Mouse (Mus musculus) embryonic fibroblast, embryonic 13.5 days (primary cell): ENCODE results near the gene Cntnap2.

ENCODE experiments used
- CTCF ChIP-seq: IDR thresholded peaks from 2 replicates; pipeline ENCODE4 v1.5.1; 2011; ENCODE audit warnings: mild to moderate bottlenecking, control low read depth, low read length, moderate library complexity, borderline replicate concordance; ENCODE audit not compliant: insufficient read depth
- POLR2A ChIP-seq: IDR thresholded peaks from 2 replicates; pipeline ENCODE4 v1.6.1; 2011; ENCODE audit warnings: low read depth, mild to moderate bottlenecking, control low read depth, low read length, moderate library complexity

- TF ChIP-seq CTCF (no peak), POLR2A (no peak)
Measured at GRCm38 (mm10) chr6:46420349-46420748, 1361.2 kb downstream of the Cntnap2 start.
